Mouse (Mus musculus) E14TG2a.4 (cell line): ENCODE measurements around the gene Senp1.

Experiments
- H3K27me3 ChIP-seq: 2 replicates; pipeline ENCODE4 v1.6.1; 2014; ENCODE audit warnings: low read length, control low read depth; ENCODE audit not compliant: insufficient read depth
- H3K36me3 ChIP-seq: 2 replicates; pipeline ENCODE4 v1.6.1; 2014; ENCODE audit warnings: low read length, control low read depth; ENCODE audit not compliant: insufficient read depth
- H3K4me1 ChIP-seq: replicated peaks from 2 replicates; pipeline ENCODE4 v1.6.1; 2014; ENCODE audit warnings: low read depth, low read length, control low read depth
- H3K4me3 ChIP-seq: replicated peaks from 2 replicates; pipeline ENCODE4 v1.5.1; 2014; ENCODE audit warnings: mild to moderate bottlenecking, low read length
- H3K9me3 ChIP-seq: 2 replicates; pipeline ENCODE4 v1.6.1; 2014; ENCODE audit warnings: low read length, control low read depth
- CTCF ChIP-seq: conservative IDR thresholded peaks from 2 replicates; pipeline ENCODE4 v1.5.1; 2014; ENCODE audit warnings: low read length
- NANOG ChIP-seq: IDR thresholded peaks from 2 replicates; pipeline ENCODE4 v1.6.1; 2014; ENCODE audit warnings: borderline replicate concordance, low read length, mixed read lengths
- POU5F1 ChIP-seq: IDR thresholded peaks from 2 replicates; pipeline ENCODE4 v1.6.1; 2014; ENCODE audit warnings: low read length, borderline replicate concordance

Senp1 gene

DNA sequence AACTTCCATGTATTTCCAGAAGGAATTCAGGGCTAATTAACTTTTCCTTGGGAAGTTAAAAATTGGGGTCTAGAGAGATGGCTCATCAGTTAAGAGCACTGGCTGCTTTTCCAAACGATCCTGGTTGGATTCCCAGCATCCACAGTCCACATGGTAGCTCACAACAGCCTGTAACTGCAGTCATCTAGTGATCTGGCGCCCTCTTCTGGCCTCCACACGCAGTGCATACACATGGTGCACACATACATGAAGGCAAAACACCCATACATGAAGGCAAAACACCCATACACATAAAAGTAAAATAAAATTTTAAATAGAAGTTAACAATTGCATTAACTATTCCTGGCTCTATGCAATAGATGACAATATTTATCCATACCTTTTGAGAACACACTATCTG is 3.4 kb upstream of the Senp1 start:
- Histone ChIP-seq H3K36me3 (peaks cover 9% of the 10 kb centered on the region), H3K9me3 (no peaks in the 10 kb centered on the region), H3K4me3 (no peak overlapping the region), H3K27me3 (no peaks in the 10 kb centered on the region), H3K4me1 (peaks cover 46% of the 10 kb centered on the region)
- TF ChIP-seq CTCF (peak; percentile 72), POU5F1 (no peak), NANOG (no peak)

DNA sequence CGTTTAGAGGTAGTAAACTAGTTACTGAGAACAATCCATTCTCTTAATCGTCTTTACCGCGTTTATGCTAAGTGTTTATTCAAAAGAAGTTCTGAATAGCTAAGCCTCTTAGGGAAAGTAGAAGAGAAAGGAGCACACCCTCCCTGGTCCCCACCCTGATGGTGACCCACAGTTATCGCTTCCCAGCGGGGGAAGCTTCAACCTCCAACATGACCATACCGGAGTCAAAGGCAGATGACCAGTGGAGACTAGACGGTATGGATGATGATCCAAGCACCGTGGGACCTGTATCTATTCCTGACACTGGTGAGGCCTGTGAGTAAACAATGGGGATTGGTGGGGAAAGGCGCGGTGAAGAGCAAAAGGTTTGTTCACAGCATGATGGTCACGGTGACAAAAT is 1.4 kb upstream of the Senp1 start:
- Histone ChIP-seq H3K9me3 (no peaks in the 10 kb centered on the region), H3K4me3 (no peak overlapping the region), H3K36me3 (peaks cover 9% of the 10 kb centered on the region), H3K27me3 (no peaks in the 10 kb centered on the region), H3K4me1 (peaks cover 51% of the 10 kb centered on the region)
- no peak for TF ChIP-seq NANOG
- TF ChIP-seq POU5F1 = no peak
- TF ChIP-seq CTCF = no peak

DNA sequence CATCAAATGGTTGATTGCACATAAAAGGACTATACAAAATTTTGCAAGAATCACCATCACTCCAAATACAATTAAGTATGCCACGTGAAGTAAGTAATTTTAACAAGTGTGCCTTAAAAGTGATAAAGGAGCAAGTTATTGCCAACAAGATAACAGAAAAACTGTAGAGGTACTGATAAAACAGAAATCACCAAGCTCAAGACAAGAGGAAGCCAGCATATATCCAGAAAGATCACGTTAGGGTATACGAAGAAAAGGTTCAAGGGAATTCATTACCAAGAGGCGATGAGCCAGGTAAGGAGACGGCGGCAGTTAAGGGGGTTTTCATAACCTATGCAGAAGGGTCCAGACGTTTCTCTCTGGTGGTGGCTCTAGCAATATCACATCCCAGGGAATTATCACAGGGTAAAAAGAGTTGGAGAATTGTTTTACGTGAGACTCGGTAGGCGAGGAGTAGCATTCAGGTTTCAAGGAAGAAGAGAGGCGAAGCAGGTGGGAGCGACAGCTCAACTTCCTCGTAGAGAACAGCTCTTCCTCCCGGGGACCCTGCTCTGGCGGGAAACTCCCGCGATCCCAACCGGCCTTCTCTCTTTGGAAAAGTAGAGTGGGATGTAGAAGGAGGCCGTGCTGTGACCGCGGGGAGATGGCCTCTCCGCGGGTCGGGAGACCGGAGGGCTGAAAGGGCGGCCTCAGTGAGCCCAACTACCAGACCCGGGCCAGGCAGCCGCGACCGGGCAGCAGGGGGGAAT is 998 bp downstream of the Senp1 start, which contains the start of gene Pfkm:
Gene Pfkm (plus strand): TSS at position 218 of the 749 bp plus-strand sequence.
- H3K4me3 ChIP-seq = peak within 1 kb of the TSS; percentile 98
- H3K36me3 ChIP-seq = peaks cover 30% of the 10 kb centered on the region
- no peaks in the 10 kb centered on the region for H3K9me3 ChIP-seq
- H3K4me1 ChIP-seq = peaks cover 52% of the 10 kb centered on the region
- TF ChIP-seq NANOG (no peak), CTCF (no peak), POU5F1 (no peak)
- no peaks in the 10 kb centered on the region for H3K27me3 ChIP-seq

DNA sequence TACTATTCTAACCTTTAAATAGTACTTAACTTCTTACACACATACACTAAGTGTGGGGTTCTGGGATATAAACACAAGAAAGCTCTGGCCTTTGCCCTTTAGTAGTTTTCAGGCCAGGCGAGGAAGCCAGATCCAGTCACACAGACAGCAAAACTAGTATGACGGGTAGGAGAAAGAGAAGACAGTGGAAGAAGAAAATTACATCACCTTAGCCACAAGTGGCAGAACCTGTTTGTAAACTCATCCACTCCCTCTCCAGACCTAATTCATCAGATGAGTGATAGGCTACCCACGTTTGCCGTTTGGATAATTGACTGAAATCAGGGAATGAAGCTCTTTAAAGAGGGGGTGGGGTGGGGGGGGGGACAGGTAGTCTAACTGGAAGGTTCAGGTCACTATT is 1.7 kb downstream of the Senp1 start:
- peaks cover 46% of the 10 kb centered on the region for H3K4me1 ChIP-seq
- peak overlapping the region; percentile 98 for H3K4me3 ChIP-seq
- no peaks in the 10 kb centered on the region for H3K27me3 ChIP-seq
- no peak for TF ChIP-seq CTCF
- TF ChIP-seq NANOG = no peak
- TF ChIP-seq POU5F1 = no peak
- H3K36me3 ChIP-seq = peaks cover 38% of the 10 kb centered on the region
- no peaks in the 10 kb centered on the region for H3K9me3 ChIP-seq

DNA sequence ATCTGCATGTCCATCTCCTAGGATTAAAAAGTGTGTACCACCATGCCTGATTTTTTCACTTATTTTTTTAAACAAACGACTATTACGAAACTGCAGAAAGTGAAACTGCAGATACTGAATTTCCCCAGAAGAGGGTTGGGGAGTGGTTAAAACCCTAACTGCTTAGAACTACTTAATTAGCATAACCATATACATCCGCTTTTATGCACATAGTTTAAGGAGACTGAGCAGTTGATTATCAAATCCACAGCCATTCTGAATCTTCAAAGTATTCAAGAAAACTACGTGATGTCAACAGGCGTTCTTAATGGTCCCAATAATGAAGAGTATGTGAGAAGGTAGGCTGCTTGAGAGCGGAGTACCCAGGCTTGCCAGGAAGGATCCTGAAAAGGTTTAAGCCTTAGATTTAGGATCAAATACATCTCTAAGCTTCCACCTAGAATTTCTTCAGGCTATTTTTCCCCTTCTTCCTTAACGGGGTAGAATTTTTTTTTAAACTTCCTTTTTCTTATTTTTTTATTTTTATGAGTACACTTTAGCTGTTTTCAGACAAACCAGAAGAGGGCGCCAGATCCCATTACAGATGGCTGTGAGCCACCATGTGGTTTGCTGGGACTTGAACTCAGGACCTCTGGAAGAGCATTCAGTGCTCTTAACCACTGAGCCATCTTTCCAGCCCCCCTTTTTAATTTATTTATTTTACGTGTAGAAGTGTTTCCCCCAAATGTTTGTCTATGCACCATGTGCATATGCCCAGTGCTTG is 3.9 kb downstream of the Senp1 start:
- TF ChIP-seq POU5F1 (no peak), CTCF (peak; percentile 57)
- H3K4me1 ChIP-seq = peaks cover 31% of the 10 kb centered on the region

DNA sequence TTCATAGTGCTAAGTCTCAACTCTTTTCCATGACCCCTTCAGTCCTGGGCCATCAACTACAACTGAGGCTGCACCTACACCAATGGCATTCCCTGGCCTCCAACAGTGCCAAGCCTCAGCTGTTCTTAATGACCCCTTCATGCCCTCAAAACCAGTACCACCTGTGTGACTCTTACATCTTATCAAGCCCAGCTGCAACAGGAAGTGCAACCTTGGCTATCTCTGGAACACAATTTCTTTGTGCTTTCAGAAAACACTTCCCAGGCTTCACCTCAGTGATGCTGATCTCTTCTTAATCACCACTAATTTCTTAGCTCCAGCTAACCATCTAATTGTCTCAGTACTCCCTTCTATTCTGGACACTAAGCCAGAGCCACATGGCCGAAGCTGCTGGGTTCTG is 4.7 kb downstream of the Senp1 start:
- peaks cover 28% of the 10 kb centered on the region for H3K4me1 ChIP-seq
- no peaks in the 10 kb centered on the region for H3K27me3 ChIP-seq
- no peaks in the 10 kb centered on the region for H3K9me3 ChIP-seq
- H3K4me3 ChIP-seq = no peak overlapping the region
- TF ChIP-seq POU5F1 = no peak
- TF ChIP-seq CTCF = no peak
- TF ChIP-seq NANOG = no peak
- H3K36me3 ChIP-seq = peaks cover 57% of the 10 kb centered on the region

More for the DNA sequence above, 3.9 kb downstream of the Senp1 start:
- Histone ChIP-seq H3K9me3 (no peaks in the 10 kb centered on the region), H3K36me3 (peaks cover 50% of the 10 kb centered on the region), H3K4me3 (no peak overlapping the region), H3K27me3 (no peaks in the 10 kb centered on the region)

DNA sequence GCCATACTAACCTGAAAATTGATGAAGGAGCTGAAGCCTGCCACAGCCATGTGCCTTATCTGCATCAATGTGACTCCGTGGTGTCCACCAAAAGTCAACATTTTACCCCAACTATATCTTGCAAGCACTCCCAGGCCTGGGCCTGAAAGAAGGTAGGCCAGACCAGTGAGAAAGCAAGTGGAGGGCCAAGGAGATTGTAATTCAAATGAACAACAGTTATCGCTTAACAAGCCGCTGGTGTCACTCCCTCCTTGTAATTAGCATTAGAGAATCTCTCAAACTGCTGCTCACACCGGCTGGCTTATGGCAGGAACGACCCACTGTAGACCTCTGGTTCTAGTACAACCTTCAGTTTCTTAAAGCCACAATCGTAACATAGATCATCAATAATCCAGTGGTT is 16.6 kb downstream of the Senp1 start:
- Histone ChIP-seq H3K4me1 (peaks cover 55% of the 10 kb centered on the region), H3K36me3 (peaks cover 86% of the 10 kb centered on the region), H3K4me3 (peak overlapping the region; percentile 29; the same call in 1 of the 2 replicates), H3K27me3 (no peaks in the 10 kb centered on the region), H3K9me3 (no peaks in the 10 kb centered on the region)
- no peak for TF ChIP-seq NANOG
- no peak for TF ChIP-seq CTCF
- no peak for TF ChIP-seq POU5F1

DNA sequence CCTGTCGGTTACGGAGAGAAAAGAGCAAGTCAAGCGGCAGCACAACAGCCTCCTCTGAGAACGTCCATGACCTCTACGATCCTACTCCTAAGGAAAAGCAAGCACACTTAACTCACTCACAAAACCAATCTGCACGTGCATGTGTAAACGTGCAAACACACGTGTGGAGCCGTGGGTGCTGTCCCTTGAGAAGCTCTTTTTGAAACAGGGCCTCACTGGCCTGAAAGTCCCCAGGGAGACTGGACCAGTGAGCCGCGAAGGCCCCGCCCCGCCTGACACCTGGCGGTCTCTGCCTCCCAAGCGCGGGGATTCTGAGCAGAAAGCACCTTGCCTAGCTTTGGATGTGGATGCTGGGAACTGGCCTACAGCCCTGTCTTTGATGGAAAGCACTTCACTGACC is 18.5 kb downstream of the Senp1 start:
- Histone ChIP-seq H3K9me3 (no peaks in the 10 kb centered on the region), H3K4me3 (no peak overlapping the region), H3K36me3 (peaks cover 84% of the 10 kb centered on the region), H3K4me1 (peaks cover 63% of the 10 kb centered on the region), H3K27me3 (no peaks in the 10 kb centered on the region)
- no peak for TF ChIP-seq POU5F1

DNA sequence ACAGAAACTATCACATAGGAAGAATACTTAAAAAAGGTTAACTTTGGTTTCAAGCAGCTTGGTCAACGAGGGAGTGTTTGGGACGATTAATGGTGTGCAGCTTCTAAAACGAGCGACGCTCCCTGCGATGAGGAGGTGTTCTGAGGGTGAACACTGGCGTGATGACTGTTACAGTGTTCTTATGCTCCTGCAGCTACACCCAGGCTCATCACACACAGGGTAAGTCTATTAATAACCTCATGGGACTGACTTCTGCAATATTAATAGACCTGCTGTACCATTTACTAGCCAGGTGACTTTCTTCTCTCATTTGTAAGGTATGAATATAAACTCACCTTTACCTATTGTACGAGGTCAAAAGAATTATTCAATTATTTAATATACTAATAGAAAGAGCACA is 19.0 kb downstream of the Senp1 start:
- H3K27me3 ChIP-seq = no peaks in the 10 kb centered on the region
- H3K36me3 ChIP-seq = peaks cover 86% of the 10 kb centered on the region
- H3K4me3 ChIP-seq = no peak overlapping the region
- TF ChIP-seq POU5F1 (no peak), CTCF (no peak), NANOG (no peak)
- H3K4me1 ChIP-seq = peaks cover 63% of the 10 kb centered on the region
- H3K9me3 ChIP-seq = no peaks in the 10 kb centered on the region
